Mouse (Mus musculus) splenic B cell, adult 2 months (primary cell): ENCODE measurements around the gene Map3k21.
A peak's percentile ranks its signal among the peaks of the same experiment; 100 is the strongest.

Experiments
- DNase-seq: peaks from one replicate; pipeline ENCODE4 v3.0.0-alpha.2; 2011; ENCODE audit warnings: low read depth, low spot score
- H3K27me3 ChIP-seq: 2 replicates; pipeline ENCODE4 v1.6.1; 2012; ENCODE audit warnings: mild to moderate bottlenecking, low read length, moderate library complexity, mixed read lengths; ENCODE audit not compliant: control insufficient read depth, poor library complexity, insufficient read depth, severe bottlenecking
- H3K36me3 ChIP-seq: 2 replicates; pipeline ENCODE4 v1.6.1; 2012; ENCODE audit warnings: mild to moderate bottlenecking, low read length, moderate library complexity, mixed read lengths; ENCODE audit not compliant: control insufficient read depth, poor library complexity, insufficient read depth, severe bottlenecking

Map3k21 gene

GRCm38 (mm10) chr8:125910365-125911228, at the start of gene Map3k21:
Map3k21 (plus strand) TSS chr8:125910450.
- H3K36me3 ChIP-seq: no peaks in the 10 kb centered on the region
- DNase-seq: no peak
- no peaks in the 10 kb centered on the region for H3K27me3 ChIP-seq

DNA sequence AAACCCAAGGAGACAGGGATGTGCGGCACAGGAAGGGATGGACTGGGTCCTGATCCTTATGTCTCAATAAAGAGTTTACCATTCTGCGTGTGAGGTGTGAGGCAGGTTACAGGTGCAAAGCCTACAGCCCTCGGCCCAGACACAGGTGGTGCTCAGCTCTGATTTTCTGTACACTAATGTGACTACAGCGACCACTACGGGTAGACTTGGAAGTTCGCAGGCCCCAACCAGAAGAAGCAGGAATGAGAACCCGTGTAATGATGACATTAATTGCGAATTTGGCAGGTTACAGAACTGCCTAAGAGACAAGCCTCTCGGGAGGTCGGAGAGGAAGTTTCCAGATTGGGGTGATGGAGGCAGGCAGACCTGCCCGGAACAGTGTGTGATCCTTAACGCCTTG, 44.1 kb upstream of the Map3k21 start:
- H3K27me3 ChIP-seq: no peaks in the 10 kb centered on the region
- no peaks in the 10 kb centered on the region for H3K36me3 ChIP-seq
- DNase-seq: peak; percentile 5

DNA sequence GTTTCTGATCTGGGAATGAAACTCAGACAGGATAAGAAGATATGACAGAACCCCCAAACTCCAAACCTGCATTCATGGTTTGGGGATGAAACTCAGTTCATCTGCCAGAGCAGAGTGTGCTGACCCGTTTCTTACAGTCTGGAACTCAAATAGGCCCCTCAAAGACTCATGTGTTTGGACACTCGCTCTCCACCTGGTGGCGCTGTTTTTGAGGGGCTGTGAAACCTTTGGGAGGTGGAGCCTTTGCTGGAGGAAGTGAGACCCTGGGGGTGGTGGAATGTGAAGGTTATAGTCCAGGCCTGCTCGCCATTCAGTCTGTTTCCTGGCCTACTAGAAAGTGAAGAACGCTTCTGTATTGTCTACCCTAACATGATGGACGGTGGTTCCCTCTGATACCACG, 41.7 kb upstream of the Map3k21 start:
- Histone ChIP-seq H3K36me3 (no peaks in the 10 kb centered on the region), H3K27me3 (no peaks in the 10 kb centered on the region)
- peak; percentile 7 for DNase-seq

GRCm38 (mm10) chr8:125869739-125870138, 40.5 kb upstream of the Map3k21 start:
- no peaks in the 10 kb centered on the region for H3K36me3 ChIP-seq
- H3K27me3 ChIP-seq: no peaks in the 10 kb centered on the region
- no peak for DNase-seq

GRCm38 (mm10) chr8:125870179-125870702, 40.0 kb upstream of the Map3k21 start:
- H3K36me3 ChIP-seq: no peaks in the 10 kb centered on the region
- no peaks in the 10 kb centered on the region for H3K27me3 ChIP-seq
- DNase-seq: no peak

- Histone ChIP-seq H3K27me3 (no peaks in the 10 kb centered on the region), H3K36me3 (no peaks in the 10 kb centered on the region)
- peak; percentile 45 for DNase-seq
Measured at GRCm38 (mm10) chr8:125870821-125871321, 39.4 kb upstream of the Map3k21 start.

DNA sequence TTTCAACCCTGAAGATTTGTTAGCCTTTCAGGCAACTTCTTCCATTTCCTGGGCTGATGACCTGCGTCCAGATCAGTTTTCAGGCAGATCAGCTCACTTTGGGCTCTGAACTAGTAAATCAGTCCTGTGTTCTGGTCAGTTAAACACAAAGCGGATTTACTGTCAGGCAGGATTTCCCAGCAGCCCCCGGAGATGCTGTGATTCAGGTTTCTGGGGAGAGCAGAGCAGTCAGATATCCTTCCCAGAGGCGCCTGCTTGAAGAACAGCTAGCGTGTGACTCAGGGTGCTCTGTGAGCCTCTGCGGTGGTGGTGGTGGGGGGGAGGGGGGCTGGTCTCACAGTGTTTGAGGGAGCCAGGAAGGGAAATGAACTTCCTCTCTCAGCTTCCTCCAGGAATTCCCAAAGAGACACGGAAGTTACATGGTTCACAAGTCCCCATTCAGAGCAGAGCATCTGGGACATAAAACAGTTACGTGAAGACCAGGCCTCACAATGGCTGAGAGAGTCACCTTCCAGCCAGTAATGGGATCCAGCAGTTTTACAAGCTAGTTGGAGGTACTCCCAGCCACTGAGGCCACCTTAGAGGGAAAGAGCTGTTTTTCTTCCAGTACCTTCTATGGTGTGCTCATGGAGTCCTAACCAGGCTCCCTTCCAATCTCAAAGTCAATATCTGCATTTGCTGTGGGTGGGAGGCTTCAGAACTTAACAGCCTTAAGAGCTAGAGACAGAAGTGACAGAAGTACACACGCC, 37.6 kb upstream of the Map3k21 start:
- Histone ChIP-seq H3K27me3 (no peaks in the 10 kb centered on the region), H3K36me3 (no peaks in the 10 kb centered on the region)
- DNase-seq: no peak

- H3K27me3 ChIP-seq: no peaks in the 10 kb centered on the region
- H3K36me3 ChIP-seq: no peaks in the 10 kb centered on the region
- no peak for DNase-seq
Measured at GRCm38 (mm10) chr8:125873250-125873534, 37.1 kb upstream of the Map3k21 start.

DNA sequence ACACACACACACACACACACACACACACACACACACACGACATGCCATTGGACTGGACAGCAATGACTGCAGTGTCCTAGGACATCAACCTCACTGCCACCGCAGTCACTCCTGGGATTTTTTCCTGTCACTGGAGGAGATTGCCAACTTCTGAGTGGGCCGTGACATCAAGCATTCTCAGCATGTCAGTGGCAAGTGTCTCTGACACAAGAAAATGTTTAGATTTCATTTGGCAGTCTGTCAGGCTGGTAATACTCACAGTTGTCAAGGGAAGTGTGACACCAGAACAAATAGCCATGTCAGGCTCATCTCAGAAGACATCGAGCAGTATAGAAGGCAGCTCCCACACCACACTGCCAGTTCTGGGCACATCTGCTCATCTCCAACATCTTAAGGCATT, 29.8 kb upstream of the Map3k21 start:
- no peaks in the 10 kb centered on the region for H3K27me3 ChIP-seq
- H3K36me3 ChIP-seq: no peaks in the 10 kb centered on the region
- DNase-seq: no peak

DNA sequence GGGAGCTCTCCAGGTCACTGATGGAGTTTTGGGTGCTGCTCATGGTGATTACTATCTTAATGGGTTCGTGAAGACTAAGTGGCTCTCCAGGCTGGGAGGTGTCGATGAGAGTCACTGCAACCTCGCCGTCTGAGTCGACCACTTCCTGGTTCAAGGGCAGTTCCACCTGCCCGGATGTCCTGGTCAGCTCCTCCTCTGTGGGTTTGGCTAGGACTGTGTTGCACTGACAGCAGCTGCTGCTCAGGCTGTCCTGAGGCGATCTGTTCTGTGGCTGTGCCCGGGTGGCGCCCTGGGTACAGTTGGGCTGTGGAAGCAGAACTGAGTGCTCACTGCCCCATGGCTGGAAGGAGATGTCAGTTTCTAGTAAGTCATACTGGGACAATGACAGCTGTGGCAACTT, 22.7 kb upstream of the Map3k21 start:
- Histone ChIP-seq H3K36me3 (no peaks in the 10 kb centered on the region), H3K27me3 (no peaks in the 10 kb centered on the region)
- DNase-seq: no peak

- Histone ChIP-seq H3K36me3 (no peaks in the 10 kb centered on the region), H3K27me3 (no peaks in the 10 kb centered on the region)
- no peak for DNase-seq
Measured at GRCm38 (mm10) chr8:125889920-125890319, 20.3 kb upstream of the Map3k21 start.

- DNase-seq: no peak
- Histone ChIP-seq H3K27me3 (no peaks in the 10 kb centered on the region), H3K36me3 (no peaks in the 10 kb centered on the region)
Measured at GRCm38 (mm10) chr8:125897388-125897787, 12.9 kb upstream of the Map3k21 start.

DNA sequence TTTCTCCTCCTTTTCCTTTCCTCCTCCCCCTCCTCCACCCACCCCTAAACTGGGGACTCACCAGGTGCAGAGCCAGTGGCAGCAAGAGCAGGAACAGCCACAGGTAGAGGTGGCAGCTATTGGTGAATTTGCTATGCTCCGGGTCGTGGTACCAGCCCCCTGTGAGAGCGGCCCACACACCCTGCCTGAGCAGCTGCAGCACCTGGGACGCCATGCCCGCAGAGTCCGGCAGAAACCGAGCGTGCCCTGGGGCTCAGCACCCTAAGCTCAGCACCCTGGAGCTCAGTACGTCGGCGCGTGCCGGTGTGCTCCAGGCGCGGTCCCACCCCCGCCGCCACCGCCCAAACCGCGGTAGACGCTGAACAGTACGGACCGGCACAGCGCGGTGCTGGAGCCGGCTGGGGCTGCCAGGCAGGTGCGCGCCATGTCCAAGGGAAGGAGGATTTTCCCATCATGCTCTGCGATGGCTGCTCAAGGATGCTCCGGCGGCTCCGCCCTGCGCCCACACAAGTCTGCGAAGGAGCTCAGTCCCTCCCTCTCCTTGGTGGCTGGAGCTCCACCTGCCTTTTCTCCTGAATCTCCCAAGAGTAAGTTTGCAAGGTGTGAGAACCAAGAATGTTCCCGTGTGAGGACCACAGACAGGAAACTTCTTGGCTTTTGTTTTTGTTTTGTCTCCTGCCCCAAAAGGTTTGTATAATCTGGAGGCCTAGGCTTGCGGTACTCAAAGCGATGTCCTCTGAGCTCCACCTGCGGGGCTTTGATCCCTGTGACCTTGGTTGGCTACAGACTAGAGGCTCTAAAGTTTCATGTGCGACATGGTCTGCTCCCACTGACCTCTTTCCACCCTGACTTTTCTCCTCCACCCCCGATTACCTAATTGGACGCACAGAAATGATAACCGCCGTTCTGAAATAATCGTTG, 12.1 kb upstream of the Map3k21 start, which contains the start of gene Pcnx2:
Gene Pcnx2 (minus strand): TSS at position 450 of the 921 bp plus-strand sequence.
- H3K27me3 ChIP-seq: no peaks in the 10 kb centered on the region
- no peaks in the 10 kb centered on the region for H3K36me3 ChIP-seq
- no peak for DNase-seq

DNA sequence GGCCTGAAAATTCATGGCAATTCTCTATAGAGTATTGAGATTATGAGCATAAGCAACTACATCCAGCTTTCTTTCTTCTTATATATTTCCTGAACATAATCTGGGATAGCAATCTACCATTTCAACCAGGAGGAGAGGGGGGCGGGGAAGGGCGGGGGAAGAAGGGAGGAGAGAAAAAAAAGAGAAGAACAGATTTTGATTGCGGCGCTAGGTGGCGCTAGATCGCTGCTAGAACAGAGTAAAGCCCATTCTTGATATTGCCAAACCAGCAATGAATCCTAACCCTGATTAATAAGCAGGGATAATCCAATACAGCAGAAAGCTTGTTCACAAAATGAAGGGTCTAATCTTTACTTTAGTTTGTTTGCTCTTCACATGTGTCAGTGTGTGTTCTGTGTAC, 11.4 kb upstream of the Map3k21 start:
- H3K27me3 ChIP-seq: no peaks in the 10 kb centered on the region
- H3K36me3 ChIP-seq: no peaks in the 10 kb centered on the region
- peak; percentile 53 for DNase-seq
